Mouse (Mus musculus) cerebellum, adult 8-10 months (tissue): ENCODE data around the gene Cycs.
"Not testable (repeated sequence)": the region's sequence is repeated elsewhere in the genome, so short reads cannot be mapped to it uniquely, and the experiment has no call there.

Experiments used
- DNase-seq: peaks from one replicate; pipeline ENCODE4 v3.0.0; 2022

Cycs gene

DNA sequence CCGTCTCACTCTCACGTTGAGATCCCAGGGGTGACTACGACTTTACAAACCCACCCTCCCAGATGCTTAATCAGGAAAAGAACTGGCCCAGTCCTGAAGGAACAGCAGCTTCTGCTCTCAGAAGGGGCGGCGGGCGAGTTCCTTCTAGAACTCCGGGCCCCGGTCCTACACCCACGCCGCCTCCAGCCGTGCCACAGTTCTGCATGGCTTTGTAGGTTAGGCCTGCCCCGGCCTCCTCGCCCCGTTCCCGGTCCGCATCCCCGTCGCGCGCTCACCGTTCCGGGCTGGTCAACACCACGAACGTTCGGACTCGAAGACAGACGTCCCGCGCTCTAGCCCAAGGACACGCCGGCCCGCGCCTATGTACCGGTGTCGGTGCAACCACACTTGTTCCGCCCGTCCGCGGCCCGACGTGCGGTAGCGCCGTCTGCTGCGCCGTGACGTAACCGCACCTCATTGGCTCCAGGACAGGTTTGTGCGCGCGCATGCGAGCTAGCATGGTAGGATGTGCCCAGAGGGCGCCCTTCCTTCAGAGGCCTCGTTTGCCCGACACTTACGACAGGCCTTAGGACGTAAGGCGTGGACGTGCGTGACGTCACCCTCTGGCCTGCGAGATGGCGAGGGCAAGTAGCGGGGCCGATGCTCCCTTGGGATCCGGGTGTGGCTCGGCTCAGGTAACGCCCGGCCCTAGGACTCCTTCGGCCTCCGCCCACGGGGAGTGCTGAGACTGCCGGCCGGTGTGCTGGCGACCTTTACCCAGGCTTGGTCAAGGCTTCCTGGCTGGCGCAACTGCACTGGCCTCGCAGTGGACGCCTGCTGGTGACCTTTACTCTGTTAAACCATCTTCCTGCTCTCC is at the start of gene Cycs:
Gene Cycs (minus strand): TSS at position 398 of the 856 bp plus-strand sequence.
- DNase-seq, result peak; percentile 99

DNA sequence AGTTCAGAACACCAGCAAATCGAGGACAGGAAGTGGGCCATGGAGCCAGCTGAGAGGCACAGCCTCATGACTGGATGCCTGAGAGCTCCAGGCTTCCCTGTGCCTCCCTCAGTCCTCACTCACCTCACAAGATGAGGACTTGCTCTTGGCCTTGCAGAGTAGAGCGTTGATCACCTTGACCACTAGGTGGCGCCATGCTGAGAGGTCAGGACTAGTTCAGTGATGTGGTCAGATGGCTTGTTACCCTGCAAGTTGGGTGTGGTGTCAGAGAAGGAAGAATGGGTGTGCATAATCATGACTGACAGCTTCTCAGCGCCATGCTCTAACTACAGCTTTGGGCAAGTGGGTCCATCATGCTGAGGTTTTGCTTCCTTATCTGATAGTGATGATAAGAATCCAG is 35.3 kb upstream of the Cycs start:
- DNase-seq, result no peak

GRCm38 (mm10) chr6:50598560-50598959 is 32.2 kb upstream of the Cycs start:
- peak; percentile 48 for DNase-seq

- DNase-seq, result peak; percentile 97
Observed at GRCm38 (mm10) chr6:50596301-50597211, 30.2 kb upstream of the Cycs start, which contains the start of gene 4921507P07Rik. Gene 4921507P07Rik (minus strand): TSS chr6:50596632.

DNA sequence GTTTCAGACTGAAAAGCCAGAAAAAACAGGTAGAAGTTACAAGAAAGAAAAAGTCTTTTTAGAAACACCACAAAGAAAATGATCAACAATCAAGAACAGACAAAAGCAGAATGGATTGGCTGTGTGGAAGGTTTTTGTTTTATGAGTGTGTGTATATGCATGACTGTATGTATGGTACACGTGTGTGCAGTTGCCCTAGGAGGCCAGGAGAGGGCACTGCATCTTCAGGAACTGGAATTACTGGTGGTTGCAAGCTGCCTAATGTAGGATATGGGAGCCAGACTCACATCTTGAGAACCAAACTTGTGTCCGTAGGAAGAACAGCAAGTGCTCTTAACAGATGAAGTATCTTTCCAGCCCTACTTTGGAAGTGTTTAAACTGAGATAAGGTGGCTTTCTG is 28.0 kb upstream of the Cycs start:
- no peak for DNase-seq

- no peak for DNase-seq
Observed at GRCm38 (mm10) chr6:50593334-50593845, 27.1 kb upstream of the Cycs start.

GRCm38 (mm10) chr6:50590234-50590633 is 23.9 kb upstream of the Cycs start:
- no peak for DNase-seq

- DNase-seq, result peak; percentile 69
Observed at GRCm38 (mm10) chr6:50588251-50588650, 21.9 kb upstream of the Cycs start.

GRCm38 (mm10) chr6:50587412-50587811 is 21.1 kb upstream of the Cycs start:
- DNase-seq, result no peak

DNA sequence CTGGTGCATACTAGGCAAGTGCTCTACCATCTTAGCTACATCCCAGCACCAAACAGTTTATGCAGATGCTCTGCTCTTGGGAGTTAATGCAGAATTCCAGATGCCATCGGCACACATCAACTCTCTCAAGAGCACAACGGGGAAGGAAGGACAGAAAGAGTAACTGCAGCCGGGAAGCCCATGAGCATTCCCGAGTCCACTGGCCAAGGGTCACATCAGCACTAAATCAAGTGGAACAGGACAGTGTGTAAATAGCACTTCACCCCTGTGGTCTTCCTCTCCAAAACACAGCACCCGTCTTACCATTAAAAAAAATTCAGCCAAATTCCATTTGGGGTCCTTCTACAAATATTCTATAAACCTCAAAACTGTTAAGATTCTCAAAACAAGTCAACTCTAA is 20.0 kb upstream of the Cycs start:
- DNase-seq, result no peak

DNA sequence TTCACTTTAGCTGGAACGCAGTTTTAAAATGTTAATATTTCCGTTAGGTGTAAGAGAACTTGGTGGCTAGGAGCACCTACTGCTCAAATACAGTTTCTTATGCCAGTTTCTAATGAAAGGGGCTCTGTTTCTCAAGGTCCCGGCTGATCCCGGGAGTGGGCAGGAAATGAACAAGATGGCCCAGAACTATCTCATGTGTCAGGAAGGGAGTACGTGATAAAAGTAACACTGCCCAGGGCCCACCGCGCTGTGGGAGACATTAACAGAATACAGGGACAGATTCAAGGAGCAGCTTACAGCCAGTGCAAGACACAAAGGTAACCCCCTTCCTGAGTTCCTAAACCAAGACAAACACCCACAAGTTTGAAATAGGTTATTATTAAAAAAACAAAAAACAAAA is 19.4 kb upstream of the Cycs start:
- no peak for DNase-seq

DNA sequence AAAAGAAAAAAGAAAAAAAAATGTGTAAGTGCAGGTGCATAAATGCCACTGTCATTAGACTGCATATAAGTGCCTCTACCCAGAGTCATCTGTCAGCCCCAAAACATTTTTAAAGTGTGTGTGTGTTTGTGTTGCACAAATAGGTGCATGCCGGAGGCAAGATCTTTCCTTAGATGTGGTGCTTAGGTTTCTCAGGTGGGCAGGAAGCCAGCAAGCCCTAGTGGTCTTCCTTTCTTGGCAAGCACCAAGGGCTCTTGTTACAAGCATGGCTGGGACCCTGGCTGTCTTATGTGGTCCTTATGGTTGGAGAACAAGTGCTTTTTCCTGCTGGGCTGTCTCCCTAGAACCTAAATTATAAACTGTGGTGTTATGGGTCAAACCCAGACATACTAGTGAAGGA is 5.3 kb upstream of the Cycs start:
- no peak for DNase-seq

- no peak for DNase-seq
Observed at GRCm38 (mm10) chr6:50566997-50567255, 588 bp upstream of the Cycs start.

- no peak for DNase-seq
Observed at GRCm38 (mm10) chr6:50563651-50564050, 2.7 kb downstream of the Cycs start.

DNA sequence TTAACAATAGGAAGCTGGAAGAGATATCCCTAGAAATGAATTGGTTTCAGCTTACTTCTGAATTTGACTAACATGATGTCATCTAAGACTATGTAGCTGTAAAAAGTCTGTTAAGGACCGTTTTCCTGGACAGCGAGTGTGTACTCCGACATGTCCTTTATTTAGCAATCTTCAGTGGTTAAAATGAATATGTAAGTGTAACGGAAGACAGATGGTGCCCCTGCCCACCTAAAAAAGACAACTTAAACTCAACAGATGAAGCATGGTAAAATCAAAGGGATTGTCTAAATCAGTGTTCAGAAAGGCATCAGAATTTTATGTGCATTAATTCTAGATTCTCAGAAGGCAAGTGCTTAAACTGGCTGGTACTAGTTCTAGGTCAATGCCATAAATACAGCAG is 3.9 kb downstream of the Cycs start:
- no peak for DNase-seq

- DNase-seq, result no peak
Observed at GRCm38 (mm10) chr6:50560776-50561175, 5.6 kb downstream of the Cycs start.

GRCm38 (mm10) chr6:50558877-50559276 is 7.5 kb downstream of the Cycs start:
- no peak for DNase-seq

DNA sequence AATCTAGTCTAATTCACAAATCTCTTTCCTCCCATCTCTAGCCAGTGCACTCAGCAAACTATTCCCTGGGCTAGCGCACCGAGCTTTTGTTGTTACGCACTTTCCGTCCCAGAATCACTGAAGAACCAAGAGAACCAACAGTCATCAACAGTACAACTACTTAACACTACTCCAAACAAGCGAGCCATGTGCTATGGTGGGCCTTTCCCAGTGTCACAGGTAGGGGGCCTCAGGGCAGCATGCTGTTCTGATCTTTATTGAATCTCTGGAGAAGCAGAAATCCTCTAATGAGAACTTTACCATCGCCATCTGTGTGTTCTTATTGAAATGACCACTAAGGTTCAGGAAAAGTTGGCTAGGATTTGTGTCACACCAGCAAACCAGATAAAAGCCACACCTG is 8.8 kb downstream of the Cycs start:
- no peak for DNase-seq

- DNase-seq, result not testable (repeated sequence)
Observed at GRCm38 (mm10) chr6:50554223-50554622, 12.1 kb downstream of the Cycs start.

DNA sequence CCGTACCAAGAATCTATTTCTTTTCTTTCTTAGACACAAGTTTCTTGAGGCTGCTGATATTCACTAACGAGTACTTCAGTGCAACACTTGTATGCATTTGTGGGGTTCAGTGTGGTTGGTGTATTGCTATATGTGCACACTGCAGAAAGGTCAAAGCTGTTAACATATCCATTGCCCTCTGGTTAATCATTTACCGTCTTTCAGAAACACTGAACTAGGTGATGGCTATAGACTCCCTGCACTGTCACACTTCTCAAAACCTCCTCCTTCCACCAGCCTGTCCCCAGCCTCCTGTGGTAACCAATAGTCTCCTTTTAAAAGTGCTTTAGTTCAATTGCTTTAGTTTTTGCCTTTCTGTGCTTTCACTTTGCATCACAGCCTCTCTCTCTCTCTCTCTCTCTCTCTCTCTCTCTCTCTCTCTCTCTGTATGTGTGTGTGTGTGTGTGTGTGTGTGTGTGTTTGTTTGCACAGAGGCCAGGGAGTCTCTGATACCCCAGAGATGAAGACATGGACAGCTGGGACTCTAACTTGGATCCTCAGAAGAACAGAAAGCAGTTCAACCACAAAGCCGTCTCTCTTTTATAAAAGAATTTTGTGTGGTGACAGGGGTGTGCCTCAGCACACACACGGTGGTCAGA is 13.3 kb downstream of the Cycs start:
- DNase-seq, result no peak

DNA sequence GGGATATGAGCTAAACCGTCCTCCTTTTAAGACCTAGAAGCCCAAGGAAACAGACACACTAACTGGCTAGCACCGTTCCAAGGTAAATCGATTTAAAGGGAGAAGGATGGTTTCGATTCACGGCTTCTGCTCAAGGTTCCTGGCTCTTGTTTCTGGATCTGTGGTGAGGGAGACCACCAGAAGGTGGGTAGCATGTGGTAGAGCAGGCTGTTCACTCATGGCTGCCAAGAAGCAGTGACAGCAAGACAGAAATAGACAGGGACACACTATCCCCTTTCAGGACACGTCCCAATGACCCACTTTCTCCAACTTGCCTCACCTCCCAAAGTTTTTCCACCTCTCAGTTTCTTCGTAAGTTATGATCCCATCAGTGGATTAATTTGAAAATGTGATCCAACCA is 16.5 kb downstream of the Cycs start:
- DNase-seq, result no peak

DNA sequence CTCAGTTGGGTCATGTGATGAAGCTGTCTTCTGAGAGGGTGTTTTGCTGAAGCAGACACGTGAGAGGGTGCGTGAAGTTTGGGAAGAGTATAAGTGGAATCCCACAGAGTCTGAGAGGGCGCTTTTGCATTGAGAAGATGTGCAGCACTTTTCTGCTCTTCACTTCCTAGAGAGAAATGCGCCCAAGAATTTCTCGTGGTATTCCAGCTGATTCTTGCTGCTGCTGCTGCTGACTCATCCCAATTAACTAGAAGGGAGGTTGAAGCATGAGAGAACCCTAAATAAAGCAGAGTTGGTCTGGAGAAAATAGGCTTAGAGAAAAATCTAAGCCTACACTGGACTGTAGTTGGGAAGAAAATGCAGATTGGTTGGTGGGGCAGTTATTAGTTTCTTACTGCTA is 17.3 kb downstream of the Cycs start:
- DNase-seq, result no peak

GRCm38 (mm10) chr6:50545412-50546043 is 20.8 kb downstream of the Cycs start:
- peak; percentile 29 for DNase-seq
